Mouse (Mus musculus) midbrain, embryonic 15.5 days (tissue): Measurements from ENCODE around the gene Adh7. TPM values are rescaled to one million over a fixed set of nuclear protein-coding genes. Genes with fewer than 3 reads are reported as not detected.

Experiments
- ATAC-seq: fragments of 200-750 bp; cut with Nextera tagmentation; replicated peaks from 2 replicates; pipeline ENCODE4 v1.8.0; 2017; ENCODE audit warnings: moderate TSS enrichment
- H3K27ac ChIP-seq: fragments of 300-500 bp; sonication (generic); 2 replicates; pipeline ENCODE4 v1.5.1; 2015; ENCODE audit warnings: mild to moderate bottlenecking, inconsistent platforms
- H3K27me3 ChIP-seq: fragments of 300-500 bp; sonication (generic); replicated peaks from 2 replicates; pipeline ENCODE4 v1.6.1; 2015; ENCODE audit warnings: inconsistent platforms
- H3K36me3 ChIP-seq: fragments of 300-500 bp; sonication (generic); replicated peaks from 2 replicates; pipeline ENCODE4 v1.6.1; 2015; ENCODE audit warnings: inconsistent platforms
- H3K4me1 ChIP-seq: fragments of 300-500 bp; sonication (generic); 2 replicates; pipeline ENCODE4 v1.6.1; 2015; ENCODE audit warnings: inconsistent platforms
- H3K4me2 ChIP-seq: fragments of 300-500 bp; sonication (generic); 2 replicates; pipeline ENCODE4 v1.6.1; 2015; ENCODE audit warnings: inconsistent platforms, mild to moderate bottlenecking, moderate library complexity
- H3K4me3 ChIP-seq: fragments of 300-500 bp; sonication (generic); 2 replicates; pipeline ENCODE4 v1.5.1; 2015; ENCODE audit warnings: mild to moderate bottlenecking, inconsistent platforms
- H3K9ac ChIP-seq: fragments of 300-500 bp; sonication (generic); 2 replicates; pipeline ENCODE4 v1.6.1; 2015; ENCODE audit warnings: mild to moderate bottlenecking, inconsistent platforms
- H3K9me3 ChIP-seq: fragments of 300-500 bp; sonication (generic); 2 replicates; pipeline ENCODE4 v1.6.1; 2016; ENCODE audit warnings: inconsistent platforms
- WGBS: fragments of 180-500 bp; shearing (Covaris S2); methylation state at CpG from one replicate; pipeline ENCODE4 v1.1.7; 2015; ENCODE audit warnings: mixed read lengths; 5-methylcytosine and 5-hydroxymethylcytosine counted together
- polyA plus RNA-seq: library from polyadenylated mRNA; unstranded; fragments of >200 nt; fragmentation: Nextera tagmentation; extraction: Ambion mirVana; gene quantifications from 2 replicates; pipeline ENCODE4 v1.2.1, GENCODE M21; 2015

Gene Adh7
- polyA plus RNA-seq, result 1.2 and 1.4 TPM in 2 replicates

DNA sequence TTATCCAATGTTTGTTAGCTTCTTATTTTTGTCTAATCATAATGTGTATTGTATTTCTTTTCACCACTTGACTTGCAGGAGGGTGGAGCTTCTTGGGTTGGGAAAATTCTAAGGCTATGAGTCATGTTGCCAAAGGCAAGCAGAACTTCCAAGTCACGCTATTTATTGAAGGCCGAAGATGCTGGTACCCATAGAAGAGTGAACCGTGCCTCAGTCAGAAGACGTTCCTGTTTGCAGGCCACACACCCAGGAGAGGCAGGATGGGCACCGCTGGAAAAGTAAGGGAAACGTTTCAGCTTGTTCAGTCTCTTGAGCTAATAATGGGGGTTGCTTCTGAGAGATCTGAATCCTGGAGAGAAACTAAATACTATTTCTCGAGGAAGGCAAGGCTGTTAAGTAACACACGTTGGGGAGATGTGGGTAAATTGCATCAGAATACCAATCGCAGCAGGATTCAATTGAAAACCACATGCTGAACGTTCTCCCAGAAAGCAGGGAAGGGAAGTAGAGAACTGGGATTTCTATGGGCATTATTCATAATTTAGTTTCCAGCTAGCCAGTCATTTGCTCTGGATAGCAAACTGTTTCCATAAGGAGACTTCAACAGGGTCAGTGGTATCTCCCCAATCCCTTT is at the start of gene Adh7:
TSS of gene Adh7 (plus strand) at position 130 of the 634 bp plus-strand sequence.
- H3K4me1 ChIP-seq, result no peaks in the 10 kb centered on the region
- no peaks in the 10 kb centered on the region for H3K9me3 ChIP-seq
- H3K36me3 ChIP-seq, result no peaks in the 10 kb centered on the region
- H3K27me3 ChIP-seq, result no peaks in the 10 kb centered on the region
- no peak within 1 kb of the TSS for H3K4me3 ChIP-seq
- WGBS, result 79% methylated on average over 10 of the region's 10 CpGs
- H3K27ac ChIP-seq, result no peak within 1 kb of the TSS
- ATAC-seq, result no peak
- H3K9ac ChIP-seq, result no peak within 1 kb of the TSS
- H3K4me2 ChIP-seq, result no peak within 1 kb of the TSS

DNA sequence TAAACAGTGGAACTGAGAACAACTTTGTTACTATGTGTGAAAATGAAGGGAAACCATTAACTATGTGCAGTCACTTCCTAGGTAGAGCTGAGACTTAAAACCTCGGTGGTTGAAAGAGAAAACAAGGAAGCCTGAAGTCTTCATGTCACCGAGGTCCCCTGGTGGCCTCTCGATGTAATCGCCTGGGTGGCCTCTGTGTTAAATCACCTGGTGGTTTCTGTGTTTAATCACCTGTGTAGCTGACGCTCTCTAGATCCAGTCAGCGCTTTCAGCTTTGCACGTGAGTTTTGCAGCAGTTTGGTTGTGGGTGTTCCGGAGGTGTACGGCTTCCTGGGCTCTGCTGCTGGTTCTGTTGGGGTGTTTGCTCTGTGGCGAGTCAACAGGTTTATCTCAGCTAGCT is 44.3 kb upstream of the Adh7 start:
- H3K9ac ChIP-seq, result no peak overlapping the region
- H3K9me3 ChIP-seq, result no peaks in the 10 kb centered on the region
- H3K36me3 ChIP-seq, result no peaks in the 10 kb centered on the region

DNA sequence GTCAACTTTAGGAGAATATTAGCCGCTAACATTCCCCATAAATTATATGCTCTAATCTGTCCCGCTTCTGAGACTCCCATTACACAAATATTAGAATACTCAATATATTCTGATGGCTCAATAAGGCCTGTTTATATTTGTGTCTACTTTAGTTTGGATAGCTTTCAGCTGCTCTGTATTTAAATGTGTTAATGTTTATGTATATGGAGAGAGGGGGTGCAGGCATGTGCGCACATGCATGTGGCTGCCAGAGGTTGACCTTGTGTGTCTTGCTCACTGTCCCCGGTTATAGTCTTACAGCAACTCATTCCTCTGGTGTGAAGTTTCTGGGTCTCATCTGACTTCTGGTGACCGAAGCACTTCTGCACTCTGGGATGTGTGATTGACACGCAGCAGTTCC is 42.0 kb upstream of the Adh7 start:
- no peak for ATAC-seq
- Histone ChIP-seq H3K27ac (no peak overlapping the region), H3K4me1 (no peaks in the 10 kb centered on the region), H3K9me3 (no peaks in the 10 kb centered on the region), H3K9ac (no peak overlapping the region), H3K4me2 (no peak overlapping the region), H3K4me3 (no peak overlapping the region), H3K36me3 (no peaks in the 10 kb centered on the region), H3K27me3 (no peaks in the 10 kb centered on the region)
- 94% methylated on average over 6 of the region's 6 CpGs for WGBS

More for the DNA sequence above, 44.3 kb upstream of the Adh7 start:
- no peak overlapping the region for H3K4me3 ChIP-seq
- H3K27me3 ChIP-seq, result no peaks in the 10 kb centered on the region
- no peaks in the 10 kb centered on the region for H3K4me1 ChIP-seq
- H3K4me2 ChIP-seq, result no peak overlapping the region
- ATAC-seq, result no peak
- no peak overlapping the region for H3K27ac ChIP-seq
- 79% methylated on average over 10 of the region's 10 CpGs for WGBS

DNA sequence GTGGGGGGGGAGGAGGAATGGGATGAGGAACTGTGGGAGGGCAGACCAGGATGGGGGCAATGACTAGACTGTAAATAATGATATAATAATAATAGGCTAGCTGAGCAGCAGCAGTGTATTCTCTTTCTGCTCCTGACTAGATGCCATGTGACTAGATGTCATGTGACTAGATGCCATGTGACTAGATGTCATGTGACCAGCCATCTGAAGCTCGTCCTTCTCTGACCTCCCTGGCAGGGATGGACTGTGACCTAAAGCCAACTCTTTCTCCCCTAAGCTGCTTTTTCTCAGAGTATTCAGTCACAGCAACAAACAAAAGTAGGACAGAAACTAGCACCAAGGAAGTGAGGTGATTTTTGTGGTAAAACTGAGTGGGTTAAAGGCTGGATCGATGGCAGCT is 35.5 kb upstream of the Adh7 start:
- Histone ChIP-seq H3K36me3 (no peaks in the 10 kb centered on the region), H3K4me2 (no peak overlapping the region), H3K27me3 (no peaks in the 10 kb centered on the region), H3K9ac (no peak overlapping the region), H3K4me1 (no peaks in the 10 kb centered on the region; the same call in 1 of the 2 replicates), H3K9me3 (no peaks in the 10 kb centered on the region), H3K4me3 (no peak overlapping the region), H3K27ac (no peak overlapping the region)
- no peak for ATAC-seq
- WGBS, result 89% methylated on average over 2 of the region's 2 CpGs

DNA sequence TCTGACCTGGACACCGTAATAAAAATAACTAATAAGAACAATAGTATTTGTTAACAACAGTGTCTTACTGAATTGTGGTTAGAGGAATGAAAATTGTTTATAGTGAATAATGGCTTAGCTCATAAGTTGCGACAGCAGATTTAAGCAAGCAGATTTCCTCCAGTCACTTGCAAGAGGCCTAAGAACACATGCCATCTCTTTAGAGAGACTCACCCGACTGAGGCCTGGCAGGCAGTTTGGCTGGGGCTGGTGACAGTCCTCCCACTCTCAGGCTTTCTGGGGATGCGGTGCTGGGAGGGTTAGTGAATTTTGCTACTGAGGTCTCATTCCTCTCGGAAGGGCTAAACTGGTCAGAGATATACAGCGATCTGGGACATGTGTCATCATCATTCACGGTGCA is 34.2 kb upstream of the Adh7 start:
- no peaks in the 10 kb centered on the region for H3K9me3 ChIP-seq
- H3K4me1 ChIP-seq, result no peaks in the 10 kb centered on the region; the same call in 1 of the 2 replicates
- no peaks in the 10 kb centered on the region for H3K27me3 ChIP-seq
- no peak overlapping the region for H3K9ac ChIP-seq
- WGBS, result 90% methylated on average over 7 of the region's 7 CpGs
- no peak overlapping the region for H3K4me2 ChIP-seq
- no peaks in the 10 kb centered on the region for H3K36me3 ChIP-seq
- no peak for ATAC-seq
- H3K27ac ChIP-seq, result no peak overlapping the region
- H3K4me3 ChIP-seq, result no peak overlapping the region

DNA sequence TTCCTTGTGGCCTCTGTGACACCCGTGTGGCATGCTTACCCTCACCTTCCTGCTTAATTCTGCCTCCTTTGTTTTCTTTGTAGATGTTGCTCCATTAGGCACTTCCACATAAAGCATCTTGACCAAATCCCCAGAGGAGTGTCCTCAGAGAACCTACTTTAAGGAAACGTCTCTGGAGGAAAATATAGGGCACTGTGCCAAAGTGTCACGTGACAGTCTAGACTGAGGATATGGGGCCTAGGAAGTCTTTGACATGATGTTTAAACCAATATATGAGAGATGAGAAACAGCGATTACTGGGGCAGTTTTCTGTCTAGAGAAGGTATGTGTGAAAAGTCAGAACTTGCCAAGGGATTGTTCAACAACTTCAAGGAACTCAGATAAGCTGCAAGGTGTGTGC is 32.3 kb upstream of the Adh7 start:
- no peak for ATAC-seq
- Histone ChIP-seq H3K9ac (no peak overlapping the region), H3K9me3 (no peaks in the 10 kb centered on the region), H3K27ac (no peak overlapping the region), H3K27me3 (no peaks in the 10 kb centered on the region), H3K4me3 (no peak overlapping the region), H3K4me1 (no peaks in the 10 kb centered on the region; the same call in 1 of the 2 replicates), H3K36me3 (no peaks in the 10 kb centered on the region), H3K4me2 (no peak overlapping the region)
- WGBS, result 71% methylated on average over 4 of the region's 4 CpGs

DNA sequence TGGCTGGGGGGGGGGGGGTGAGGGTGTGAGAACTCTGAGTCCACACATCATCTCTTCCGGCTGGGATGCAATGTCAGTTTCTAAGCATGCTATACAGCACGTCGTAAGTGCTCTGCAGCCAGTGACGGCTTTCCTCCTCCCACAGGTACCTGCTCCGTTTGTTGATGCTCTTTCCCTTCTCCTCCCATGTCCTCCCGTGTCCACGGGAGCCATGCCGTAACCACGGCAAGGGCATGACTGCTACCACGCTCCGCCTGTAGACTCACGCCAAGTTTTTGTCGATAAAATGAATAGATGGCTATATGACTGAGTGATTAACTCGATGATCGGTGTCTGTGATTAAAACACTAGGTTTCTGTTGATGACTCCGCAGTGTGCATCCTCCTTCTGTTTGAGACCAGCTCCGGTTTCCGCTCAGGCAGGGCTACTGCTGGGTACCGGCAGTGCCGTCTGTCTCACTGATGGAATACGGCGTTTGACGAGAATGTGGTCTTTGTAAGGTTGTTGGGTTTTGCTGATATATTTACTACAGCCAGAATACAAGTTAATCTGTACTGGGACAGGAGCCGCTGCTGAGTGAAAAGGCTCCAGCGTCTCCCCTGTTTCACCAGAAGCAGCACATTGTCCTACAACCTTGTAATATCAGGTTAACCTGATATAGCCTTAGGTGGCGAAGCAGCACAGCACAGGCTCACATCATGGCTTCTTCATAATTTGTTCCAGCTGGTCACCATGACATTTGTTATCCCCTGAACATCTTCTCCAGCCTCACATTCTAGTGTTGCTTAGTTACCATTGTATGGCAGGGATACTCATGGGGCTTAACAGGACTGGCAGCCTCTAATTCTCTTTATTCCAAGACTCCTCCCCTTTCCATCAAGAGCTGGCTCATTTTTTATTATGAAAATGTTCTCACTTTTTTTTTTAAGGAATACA is 31.3 kb upstream of the Adh7 start:
- no peaks in the 10 kb centered on the region for H3K9me3 ChIP-seq
- H3K4me1 ChIP-seq, result no peaks in the 10 kb centered on the region; the same call in 1 of the 2 replicates
- no peak overlapping the region for H3K4me2 ChIP-seq
- no peaks in the 10 kb centered on the region for H3K36me3 ChIP-seq
- WGBS, result 80% methylated on average over 26 of the region's 26 CpGs
- no peak overlapping the region for H3K9ac ChIP-seq
- ATAC-seq, result peak; percentile 80
- H3K4me3 ChIP-seq, result no peak overlapping the region
- no peaks in the 10 kb centered on the region for H3K27me3 ChIP-seq
- H3K27ac ChIP-seq, result no peak overlapping the region

DNA sequence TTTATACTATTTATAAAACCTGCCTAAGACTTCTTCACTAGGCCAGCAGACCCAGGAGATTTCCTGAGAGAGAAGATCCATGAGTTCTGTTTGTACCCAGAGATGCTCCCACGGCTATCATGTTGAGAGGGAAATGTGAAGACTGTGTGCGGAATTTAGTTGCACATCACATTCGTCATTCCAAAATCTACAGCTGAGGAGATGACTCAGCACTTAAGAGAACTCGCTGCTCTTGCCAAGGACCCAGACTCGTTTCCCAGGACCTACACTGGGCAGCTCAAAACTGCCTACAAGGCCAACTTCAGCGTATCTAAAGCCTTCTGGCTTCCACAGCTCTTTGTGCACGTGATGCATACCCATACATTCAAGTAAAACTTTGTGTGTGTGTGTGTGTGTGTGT is 25.3 kb upstream of the Adh7 start:
- Histone ChIP-seq H3K9ac (no peak overlapping the region), H3K27ac (no peak overlapping the region), H3K4me3 (no peak overlapping the region), H3K4me1 (no peaks in the 10 kb centered on the region), H3K4me2 (no peak overlapping the region), H3K36me3 (no peaks in the 10 kb centered on the region), H3K27me3 (no peaks in the 10 kb centered on the region), H3K9me3 (no peaks in the 10 kb centered on the region)
- WGBS, result 88% methylated on average over 7 of the region's 7 CpGs
- ATAC-seq, result no peak

DNA sequence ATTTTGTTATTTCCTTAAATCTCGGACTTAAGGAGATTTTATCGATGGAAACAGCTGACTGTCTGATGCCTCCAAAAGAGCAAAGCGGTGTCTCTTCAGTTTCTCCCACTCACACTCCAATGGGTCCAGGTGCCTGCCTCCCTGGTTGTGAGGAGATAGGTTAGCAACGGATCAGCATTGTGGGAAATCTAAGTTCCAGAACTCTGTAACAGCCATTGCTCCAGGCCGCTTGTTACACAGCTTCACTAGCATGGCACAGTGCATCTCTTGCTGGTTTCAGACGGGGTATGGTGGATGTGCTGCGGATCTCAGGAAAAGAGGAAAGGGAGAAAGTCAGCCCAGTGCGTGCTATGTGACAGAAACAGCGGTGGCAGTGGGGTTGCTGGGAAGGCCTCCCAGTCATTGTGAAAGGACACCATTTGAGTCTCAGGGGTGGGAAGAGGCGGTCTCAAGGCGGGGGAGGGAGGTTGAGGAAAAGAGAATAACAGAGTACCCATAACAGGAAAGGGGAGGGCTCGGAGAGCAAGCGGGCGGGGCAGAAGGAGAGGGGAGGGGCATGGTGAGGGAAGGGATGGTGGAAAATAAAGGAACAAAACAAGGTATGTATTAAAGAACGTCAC is 23.8 kb upstream of the Adh7 start, which contains the start of gene 4930579F01Rik:
TSS of gene 4930579F01Rik (minus strand) at position 143 of the 620 bp plus-strand sequence.
- WGBS, result 79% methylated on average over 15 of the region's 15 CpGs
- H3K27ac ChIP-seq, result no peak within 1 kb of the TSS
- ATAC-seq, result no peak
- H3K4me3 ChIP-seq, result no peak within 1 kb of the TSS
- H3K36me3 ChIP-seq, result no peaks in the 10 kb centered on the region
- no peaks in the 10 kb centered on the region; the same call in 1 of the 2 replicates for H3K4me1 ChIP-seq
- H3K27me3 ChIP-seq, result no peaks in the 10 kb centered on the region
- H3K9ac ChIP-seq, result no peak within 1 kb of the TSS
- no peaks in the 10 kb centered on the region for H3K9me3 ChIP-seq
- H3K4me2 ChIP-seq, result no peak within 1 kb of the TSS

DNA sequence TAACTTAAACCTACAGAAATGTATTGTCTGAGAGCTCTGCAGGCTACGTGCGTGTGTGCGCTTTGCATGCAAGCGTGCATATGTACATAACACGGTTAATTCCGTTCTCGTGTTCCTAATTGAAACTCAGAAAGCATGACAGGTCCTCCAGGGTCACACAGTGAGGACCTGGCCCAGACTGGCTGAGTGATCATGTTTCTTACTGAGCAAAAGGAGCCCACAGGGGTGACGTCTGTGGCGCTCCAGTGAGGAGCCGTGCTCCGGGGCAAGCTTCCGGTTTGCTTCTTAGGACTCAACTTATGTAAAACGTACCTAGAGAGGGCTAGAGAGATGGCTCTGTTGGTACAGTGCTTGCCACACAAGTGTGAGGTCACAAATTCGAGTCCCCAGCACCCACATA is 20.5 kb upstream of the Adh7 start:
- Histone ChIP-seq H3K9me3 (no peaks in the 10 kb centered on the region), H3K27me3 (no peaks in the 10 kb centered on the region), H3K27ac (no peak overlapping the region), H3K4me1 (no peaks in the 10 kb centered on the region; the same call in 1 of the 2 replicates), H3K36me3 (no peaks in the 10 kb centered on the region), H3K9ac (no peak overlapping the region), H3K4me2 (no peak overlapping the region), H3K4me3 (no peak overlapping the region)
- WGBS, result 83% methylated on average over 14 of the region's 14 CpGs
- no peak for ATAC-seq

DNA sequence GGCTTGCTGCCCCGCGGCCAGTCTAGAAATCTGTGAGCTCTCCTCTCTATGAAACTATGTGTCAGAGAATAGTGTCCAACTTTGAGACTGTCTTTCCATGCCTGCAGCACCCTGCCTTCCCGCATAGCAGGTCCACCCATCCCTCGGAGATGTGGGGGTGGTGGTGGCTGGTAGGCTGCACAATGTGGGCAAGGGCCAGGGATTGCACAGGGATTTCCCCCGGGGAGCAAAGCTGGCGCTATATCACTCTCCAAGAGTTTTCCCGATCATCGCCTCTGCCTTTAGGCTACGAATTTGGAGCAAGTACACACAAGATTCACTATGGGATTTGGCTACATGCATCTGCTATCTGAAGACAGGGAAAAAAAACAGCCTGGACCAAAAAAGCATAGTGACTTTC is 20.0 kb upstream of the Adh7 start:
- ATAC-seq, result peak; percentile 35
- Histone ChIP-seq H3K9me3 (no peaks in the 10 kb centered on the region), H3K9ac (no peak overlapping the region), H3K4me1 (no peaks in the 10 kb centered on the region; the same call in 1 of the 2 replicates), H3K27me3 (no peaks in the 10 kb centered on the region), H3K4me3 (no peak overlapping the region), H3K36me3 (no peaks in the 10 kb centered on the region), H3K27ac (no peak overlapping the region), H3K4me2 (no peak overlapping the region; the same call in 1 of the 2 replicates)
- WGBS, result 64% methylated on average over 9 of the region's 9 CpGs
